Mouse (Mus musculus) yolk sac, embryonic 10.5 days (tissue): ENCODE results near the gene Rbms3.

Experiments
- DNase-seq: peaks from one replicate; pipeline ENCODE4 v3.0.0-alpha.2; 2017; ENCODE audit warnings: low spot score

Rbms3 gene

DNA sequence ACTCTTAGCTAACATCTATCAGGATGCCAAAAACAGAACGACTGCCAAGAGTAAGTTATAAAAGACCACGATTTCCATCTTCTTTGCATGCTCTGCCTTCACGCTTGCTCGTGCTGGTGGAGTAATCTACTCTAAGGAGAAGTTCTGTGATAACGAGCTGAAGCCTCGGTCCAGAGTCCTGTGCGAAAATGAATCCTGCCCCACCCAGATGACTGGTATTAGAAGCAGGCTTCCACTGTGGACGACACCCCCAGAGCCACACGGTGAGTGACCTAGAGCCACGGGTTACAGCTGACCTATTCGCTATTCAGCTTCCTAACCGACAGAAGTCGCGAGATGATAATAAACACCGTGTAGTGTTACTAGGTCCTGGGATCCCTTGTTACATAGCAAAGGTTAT is 730.3 kb downstream of the Rbms3 start:
- DNase-seq: no peak

DNA sequence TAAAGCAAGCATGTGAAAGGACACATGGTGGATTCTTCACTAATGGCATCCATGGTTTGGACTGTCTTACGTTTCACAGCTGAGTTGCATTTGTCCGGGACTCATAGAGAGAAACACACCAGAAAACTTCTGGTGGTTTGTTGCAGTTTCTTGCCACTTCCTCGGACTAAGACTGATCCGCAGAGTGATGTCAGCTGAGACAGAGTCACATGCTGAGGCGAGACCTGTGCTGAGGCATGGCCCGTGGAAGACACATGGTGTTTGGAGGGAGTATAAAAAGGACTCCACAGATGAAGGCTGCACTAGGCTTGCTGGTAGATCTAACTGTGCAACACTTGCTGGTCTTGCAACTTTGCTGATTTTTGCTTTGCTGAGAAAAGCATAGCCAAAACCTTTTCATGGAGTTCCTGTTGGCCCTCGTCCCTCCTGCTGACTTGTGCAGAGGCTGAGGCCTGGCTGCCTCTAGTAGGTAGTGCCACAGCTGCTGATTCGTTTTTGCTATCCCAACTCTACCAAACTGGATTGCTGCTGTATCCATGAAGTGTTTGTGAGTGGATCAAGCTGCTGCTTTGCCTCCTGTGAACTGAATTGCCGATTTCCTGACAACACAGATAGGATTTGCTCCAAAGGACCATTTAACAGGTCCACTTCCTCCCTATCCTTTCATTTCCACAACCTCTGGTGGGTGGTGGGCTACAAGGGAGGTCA is 742.6 kb downstream of the Rbms3 start:
- DNase-seq: no peak

DNA sequence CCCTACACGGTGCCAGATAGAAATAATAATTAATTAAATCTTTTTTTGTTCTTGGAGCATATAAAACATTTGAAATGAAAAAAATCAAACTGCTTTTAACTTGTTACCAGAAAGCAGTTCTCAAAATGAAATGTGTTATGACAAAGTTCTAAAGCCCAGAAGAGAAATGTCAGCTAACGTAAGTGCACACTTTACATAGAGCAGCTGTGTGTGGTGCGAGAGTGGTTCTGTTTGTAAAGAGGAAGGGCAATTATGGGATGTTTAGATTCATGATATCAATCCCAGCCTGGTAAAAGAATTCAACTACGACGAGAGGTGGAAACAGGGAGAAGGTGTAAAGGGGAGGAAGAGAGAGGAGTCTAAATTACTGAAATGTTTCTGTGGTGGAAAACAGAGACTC is 744.1 kb downstream of the Rbms3 start:
- no peak for DNase-seq

DNA sequence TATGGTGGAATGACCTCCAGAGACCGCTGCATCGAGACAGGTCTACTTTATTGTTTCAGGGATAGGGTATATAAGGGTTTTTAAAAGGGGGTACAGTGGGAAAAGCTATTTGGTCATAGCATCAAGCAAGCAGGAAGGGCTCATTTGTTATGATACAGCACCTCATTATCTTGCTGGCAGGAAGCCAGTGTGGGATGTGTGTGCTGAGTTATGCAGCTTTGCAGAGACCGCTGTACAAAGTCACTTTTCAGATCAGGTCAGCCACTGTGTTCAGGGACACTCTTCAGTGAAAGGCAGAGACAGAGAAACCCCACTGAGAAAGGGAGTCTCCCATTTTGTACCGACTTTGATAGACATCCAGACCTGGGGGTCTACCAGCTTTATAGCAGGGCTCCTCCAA is 749.2 kb downstream of the Rbms3 start:
- no peak for DNase-seq

DNA sequence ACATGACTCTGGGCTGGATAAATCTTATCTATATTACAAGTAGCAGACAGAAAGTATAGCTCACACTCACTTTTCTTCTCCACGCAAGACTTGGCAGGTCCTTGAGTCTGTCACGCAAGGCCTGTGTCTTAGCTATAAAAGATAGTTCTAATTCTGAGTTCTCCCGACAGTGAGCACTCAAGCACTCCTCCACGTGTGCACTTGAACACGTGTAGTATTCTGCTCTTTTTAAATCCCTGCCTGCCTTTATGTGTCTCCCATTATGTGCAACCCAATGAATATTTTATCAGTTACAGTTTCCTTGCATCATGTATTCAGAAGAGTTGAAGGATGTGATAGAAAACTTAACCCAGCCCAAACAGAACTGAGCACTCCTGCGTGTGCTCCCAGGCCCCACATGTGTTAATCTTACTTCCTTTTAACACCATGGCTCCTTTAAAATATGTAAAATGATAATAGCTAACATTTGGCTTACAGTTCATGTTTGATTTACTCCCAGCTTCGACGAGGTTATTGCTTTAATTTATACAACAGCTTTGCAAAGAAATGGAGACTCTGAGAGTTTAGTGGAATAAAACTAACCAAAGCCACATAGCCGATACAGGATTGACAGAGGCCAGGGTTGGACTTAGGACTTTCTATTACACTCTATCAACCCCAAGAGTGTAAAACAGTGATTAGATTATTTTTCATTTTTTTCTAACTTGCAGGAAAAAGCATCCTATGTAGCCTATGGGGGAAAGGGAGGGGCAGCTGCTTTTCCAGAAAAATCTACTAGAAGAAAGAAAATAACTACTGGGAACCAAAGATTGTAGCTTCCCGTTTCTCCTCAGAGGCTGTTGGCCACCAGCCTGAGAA is 749.9 kb downstream of the Rbms3 start:
- DNase-seq: no peak

DNA sequence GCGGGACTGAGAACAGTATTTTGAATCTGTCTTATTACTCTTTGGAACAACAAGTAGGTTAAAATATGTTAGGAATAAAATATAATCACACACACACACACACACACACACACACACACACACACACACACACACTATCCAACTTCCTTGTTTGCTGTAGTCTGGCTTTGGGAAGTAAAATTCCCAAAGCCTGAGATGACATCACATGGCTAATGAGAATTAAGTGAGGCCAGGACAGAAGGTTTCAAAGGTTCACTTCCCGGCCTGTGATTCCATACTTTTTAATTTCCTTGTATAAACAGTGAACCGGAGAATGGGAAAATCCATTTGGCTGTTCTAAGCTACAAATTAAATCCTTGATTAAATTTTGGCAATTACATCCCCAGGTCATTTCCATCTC is 752.9 kb downstream of the Rbms3 start:
- no peak for DNase-seq

DNA sequence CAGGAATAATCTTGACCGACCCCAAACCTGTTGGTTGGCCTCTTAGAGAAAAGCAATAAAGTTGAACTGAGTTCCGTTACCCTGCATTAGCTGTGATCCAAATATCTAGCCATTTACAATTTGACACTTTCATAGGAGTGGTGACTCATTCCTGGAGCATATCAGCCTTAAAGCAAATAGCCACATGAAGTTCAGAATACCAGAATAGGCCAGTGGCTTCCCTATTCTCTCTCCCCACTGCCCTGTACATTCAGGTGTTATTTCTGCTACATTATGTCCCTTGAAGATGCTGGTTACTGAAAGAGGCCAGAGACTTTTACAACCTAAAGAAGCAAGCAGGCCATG is 755.8 kb downstream of the Rbms3 start:
- no peak for DNase-seq

DNA sequence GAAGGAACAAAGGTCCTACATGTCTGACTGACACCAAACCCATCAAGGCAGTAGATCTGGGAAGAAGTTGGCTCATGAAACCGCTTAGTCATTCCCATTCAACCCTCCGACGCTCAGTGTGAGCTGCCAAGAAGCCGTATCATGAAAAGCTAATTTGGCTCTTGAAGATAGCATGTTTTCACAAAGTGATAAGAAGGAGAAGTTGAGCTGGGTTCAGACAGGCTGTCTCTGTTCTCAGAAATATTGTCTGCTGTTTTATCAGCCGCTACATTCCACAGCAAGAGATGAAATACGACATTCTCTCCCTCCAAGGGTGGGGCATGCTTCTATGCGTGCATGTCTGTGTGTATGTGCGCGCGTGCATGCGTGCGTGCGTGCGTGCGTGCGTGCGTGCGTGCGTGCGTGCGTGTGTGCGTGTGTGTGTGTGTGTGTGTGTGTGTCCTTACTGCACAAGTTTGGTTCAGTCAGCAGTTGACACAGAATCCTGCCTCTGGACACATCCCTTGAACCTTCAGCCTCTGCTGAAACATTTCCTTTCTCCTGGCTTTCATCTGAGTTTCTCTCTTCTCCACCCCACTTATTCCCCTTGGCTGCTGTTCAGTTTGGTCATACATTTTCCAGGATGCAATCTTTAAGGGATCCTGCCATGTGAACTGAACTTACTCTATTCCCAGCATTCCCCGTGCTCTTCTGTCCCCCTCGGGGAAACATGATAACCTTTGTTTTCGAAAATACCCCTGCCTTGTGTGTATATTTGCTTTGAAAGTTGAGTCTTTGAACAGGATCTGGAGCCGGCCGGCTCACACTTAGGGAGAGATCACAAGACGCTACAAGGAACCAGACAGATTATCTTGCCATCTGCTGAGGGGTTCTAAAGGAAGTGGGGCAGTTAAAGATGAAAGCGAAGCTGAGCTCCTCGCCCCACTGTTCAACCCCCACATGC is 756.4 kb downstream of the Rbms3 start:
- DNase-seq: peak; percentile 20

DNA sequence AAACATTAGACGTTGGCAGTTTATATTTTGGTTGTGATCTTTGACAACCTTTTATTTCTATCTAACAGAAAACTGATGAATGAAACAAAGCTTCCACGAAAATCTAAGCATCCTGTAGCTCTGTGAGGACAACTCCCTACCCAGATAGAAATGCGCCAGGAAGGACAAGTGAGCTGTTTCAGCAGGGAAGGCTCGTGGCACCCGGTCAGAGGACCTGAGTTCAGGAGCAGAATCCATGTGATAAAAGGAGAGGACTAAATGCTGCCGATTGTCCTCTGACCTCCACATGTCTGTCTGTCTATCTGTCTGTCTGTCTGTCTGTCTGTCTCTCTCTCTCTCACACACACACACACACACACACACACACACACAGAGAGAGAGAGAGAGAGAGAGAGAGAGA is 757.4 kb downstream of the Rbms3 start:
- DNase-seq: no peak

DNA sequence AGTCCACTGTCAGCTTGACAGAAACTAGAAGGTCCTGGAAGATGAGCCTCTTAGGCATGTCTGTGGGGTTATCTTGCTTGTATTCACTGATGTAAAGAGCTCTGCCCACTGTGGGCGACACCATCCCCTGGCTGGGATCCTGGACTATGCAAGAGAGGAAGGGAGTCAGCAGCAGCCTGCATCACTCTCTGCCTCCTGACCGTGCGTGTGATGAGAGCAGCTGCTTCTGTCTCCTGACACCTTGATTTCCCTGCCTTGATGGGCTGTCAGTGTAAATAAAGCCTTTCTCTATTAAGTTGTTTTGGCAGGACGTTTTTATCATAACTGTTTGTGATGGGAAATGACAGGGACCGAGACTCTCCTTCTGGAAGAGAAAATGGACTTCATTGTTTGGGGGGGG is 758.1 kb downstream of the Rbms3 start:
- no peak for DNase-seq

DNA sequence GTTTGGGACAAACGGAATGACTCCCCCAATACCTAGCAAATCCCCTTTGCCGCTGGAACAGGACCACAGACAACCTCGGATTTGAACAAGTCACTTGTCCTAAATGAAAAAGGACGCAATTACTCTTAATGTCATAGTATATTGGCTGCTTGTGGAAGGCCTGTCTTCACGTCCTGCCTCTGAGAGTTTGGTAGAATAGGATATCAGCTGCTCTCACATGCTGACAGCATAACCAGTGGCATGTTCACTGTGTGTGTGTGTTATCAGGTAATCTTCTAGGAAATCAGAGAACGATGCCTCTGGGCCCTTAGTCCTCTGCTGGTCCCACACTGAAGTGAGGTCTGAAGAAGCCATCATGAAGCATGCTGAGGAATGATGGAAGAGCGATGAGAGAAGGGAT is 763.7 kb downstream of the Rbms3 start:
- no peak for DNase-seq

DNA sequence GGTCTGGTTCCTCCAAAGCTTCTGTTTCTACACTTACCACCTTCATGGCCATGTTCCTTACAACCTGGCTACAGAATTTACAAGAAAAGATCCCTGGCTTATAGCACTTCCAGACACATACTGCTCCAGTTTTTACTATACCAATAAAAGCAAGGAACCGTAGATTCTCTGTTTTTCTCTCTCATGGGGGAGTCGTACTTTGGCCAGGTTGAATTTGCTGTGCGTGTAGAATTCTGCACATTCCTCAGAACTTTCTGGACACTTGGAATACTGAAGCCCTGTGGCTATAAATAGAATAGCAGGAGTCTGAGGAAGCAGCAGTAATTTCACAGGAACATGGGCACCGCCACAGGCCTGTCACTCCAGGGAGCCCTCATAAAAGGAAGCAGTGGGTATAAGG is 766.1 kb downstream of the Rbms3 start:
- peak; percentile 37 for DNase-seq

DNA sequence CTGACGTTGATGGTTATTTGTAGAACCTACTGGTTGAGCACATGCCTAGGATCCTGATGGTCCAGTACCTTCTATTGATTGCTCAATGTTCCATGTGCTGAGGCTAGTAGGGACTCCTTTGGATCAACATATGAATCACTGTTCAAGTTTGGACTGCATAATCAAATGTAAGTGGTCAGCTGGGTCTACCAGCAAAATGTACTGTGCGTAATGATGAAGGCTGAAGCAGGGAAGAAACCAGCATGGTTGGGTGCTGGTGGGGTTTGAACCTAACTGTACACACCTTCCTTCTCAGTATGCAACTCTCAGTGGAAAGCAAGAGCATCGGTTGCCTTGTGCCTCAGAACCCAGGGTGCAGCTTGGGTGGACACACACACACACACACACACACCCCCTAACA is 767.4 kb downstream of the Rbms3 start:
- DNase-seq: no peak

DNA sequence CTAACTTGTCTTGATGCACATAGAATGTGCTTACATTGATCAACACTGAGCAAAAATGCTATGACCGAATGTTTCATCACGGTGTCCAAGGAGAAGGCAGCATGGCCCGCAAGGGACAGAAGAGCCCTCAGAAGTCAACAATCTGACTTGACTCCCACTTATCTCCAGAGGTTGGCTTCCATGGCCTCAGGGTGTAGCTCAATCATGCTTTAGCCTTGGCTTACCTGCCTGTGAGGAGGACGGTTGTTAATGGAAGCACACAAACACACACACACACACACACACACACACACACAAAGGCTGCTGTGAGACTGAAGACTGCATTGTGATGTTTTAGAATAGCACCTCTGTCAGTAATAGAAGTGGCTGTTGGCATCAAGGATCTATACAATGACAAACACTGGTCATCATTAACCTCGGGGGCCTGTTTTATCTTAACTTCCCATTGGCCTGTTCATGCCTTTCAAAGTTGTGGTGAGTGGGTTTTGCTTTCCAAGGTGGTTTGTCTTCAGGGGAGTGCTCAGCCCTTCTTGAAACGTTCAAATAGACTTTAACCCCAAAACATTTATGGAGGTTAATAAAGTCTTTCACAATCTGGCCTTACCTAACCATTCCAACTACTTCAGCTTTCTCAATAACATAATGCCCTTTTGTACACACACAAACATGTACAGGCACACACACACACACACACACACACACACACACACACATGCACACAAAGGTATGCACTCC is 771.7 kb downstream of the Rbms3 start:
- DNase-seq: no peak

DNA sequence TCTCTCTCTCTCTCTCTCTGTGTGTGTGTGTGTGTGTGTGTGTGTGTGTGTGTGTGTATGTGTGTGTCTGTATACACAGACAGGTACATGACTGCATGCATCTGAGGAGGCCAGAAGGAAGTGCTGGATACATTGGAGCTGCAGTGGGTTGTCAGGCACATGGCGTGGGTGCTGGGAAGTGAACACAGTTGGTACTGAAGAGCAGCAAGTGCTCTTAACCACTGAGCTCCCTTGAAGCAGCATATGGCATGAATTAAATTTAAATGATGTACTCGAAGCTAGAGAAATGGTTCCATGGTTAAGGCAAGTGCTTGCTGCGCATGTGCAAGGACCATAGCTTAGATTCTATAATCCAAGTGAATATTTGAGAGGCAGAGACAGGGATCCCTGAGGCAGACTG is 772.6 kb downstream of the Rbms3 start:
- DNase-seq: no peak

DNA sequence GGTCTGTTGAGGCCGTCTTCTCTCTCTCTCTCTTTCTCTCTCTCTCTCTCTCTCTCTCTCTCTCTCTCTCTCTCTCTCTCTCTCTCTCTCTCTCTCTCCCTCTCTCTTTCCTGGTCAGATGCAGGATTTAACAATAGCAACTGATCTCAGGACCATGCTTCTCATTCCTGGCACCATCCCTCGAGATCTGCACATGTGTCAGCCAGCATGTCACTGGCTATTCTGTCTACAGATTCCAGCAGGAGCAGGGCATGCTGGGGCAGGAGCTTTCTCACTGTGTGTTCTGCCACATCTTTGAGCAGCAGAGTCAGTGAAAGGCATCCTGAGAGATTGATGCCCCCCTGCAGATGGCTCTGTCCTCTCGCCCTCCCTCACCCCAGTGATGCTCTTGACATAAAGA is 774.0 kb downstream of the Rbms3 start:
- no peak for DNase-seq

DNA sequence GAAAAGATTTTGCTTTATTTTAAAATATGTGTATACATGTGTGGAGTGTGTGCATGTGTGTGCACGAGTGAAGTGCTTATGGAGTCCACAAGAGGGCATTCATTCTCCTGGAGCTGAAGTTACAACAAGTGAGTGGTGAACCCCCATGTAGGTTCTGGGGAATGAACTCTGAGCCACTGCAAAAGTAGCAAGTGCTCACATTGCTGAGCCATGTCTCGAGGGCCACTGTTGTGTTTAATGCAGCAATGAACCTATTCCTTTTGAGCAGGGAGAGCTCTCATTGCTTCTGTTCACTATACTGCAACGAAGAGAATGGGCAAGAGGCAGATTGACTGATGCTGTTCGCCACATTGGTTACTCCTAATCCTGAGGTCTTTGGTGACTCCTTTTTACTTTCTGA is 780.8 kb downstream of the Rbms3 start:
- DNase-seq: no peak

DNA sequence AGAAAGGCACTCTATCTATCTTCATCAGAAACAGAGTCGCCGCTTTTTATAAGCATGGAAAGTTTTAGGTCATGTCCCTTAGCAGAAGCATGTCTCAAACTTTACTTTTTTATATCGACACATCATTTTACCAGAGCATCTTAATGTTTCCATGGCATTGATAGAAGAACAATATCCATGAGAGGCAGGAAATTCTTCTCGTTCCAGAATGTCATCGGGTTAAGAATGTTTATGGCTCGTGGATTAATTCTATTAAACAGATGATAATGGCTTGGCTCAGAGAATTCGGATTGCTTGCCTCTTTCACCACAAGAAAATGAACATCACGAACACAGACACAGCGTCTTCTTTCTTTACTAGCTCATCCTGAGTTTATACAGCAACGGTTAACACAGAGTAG is 781.5 kb downstream of the Rbms3 start:
- DNase-seq: peak; percentile 15

DNA sequence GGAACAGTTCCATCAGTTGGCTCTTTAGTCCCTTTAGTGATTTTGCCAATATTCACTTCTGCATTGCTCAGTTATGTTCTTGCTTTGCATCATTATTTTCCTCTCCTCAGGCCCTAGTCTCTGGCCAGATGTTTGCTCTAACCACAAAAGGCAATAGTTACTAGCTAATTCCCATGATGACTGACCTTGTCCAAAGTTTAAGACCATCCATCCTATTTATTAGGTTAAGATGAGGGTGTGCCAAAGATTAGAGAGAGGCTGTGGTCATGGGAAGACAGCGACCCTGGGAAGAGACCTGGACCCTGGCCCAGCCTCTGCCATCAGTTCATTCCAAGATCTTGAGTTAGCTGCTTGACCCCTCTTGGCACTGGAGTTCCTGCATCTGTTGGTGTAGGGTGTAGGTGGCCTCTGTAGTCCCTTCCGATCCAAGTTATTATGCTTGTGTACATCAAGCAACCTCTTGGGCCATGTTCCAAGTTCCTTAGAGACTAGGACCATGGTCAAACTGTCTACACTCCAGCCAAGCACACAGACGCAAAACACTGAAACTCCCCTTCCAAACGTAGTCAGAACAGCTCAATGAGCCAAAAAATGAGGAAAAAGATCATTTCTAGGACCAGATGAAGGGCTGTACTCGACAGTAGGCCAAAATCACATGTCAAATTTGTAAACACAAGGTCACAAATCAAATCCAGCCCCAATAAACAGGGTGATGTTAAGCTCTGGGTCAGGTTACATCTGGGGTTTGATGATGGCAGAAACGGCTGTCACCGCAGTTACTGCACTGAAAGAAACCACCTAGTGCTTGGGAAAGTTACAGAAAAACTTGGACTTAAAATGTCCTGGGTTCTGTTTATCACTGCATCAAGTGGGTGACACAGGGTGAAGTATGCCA is 782.2 kb downstream of the Rbms3 start:
- DNase-seq: peak; percentile 9

DNA sequence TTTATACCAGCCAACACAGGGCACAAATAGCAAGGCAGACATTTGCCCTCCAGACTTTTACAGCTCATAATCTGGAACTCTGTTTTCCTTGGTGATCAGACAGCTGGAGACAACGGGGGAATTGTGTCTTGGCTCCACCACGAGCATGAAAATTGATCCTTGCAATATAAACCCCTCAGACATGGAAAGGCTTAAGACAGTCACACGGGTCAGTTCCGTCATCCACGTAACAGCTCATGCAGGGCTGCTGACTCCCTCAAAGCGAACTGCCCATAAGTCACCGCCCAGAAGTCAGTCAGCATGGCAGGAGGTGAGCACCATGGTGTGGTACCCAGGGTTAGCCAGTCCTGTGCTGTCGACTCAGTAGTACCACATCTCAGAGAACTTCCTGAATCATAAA is 794.8 kb downstream of the Rbms3 start:
- DNase-seq: no peak

DNA sequence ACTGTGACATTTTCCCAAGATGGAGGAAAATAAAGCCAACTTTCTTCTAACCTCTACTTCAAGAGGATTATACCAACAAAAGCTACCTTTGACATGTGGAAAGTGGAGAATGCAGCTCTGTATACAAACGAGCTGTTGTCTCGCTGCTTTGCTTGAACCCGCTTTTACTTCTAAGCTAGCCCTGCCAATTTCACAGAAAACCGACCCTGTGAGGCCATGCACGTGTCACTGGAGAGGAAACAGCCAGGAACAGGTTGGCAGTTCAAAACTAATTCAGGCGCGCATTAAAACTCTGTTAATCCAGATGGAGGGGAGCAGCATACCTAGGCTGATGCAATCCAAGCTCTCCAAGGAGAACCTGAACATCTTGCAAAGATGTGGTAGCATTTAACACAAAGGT is 796.0 kb downstream of the Rbms3 start:
- no peak for DNase-seq
